Mouse (Mus musculus) fibroblast of lung, adult 2 months (primary cell): ENCODE measurements around the gene Katnbl1.
A peak's percentile ranks its signal among the peaks of the same experiment; 100 is the strongest.

ENCODE experiments used
- DNase-seq: peaks from one replicate; pipeline ENCODE4 v3.0.0-alpha.2; 2011; ENCODE audit warnings: low read depth

Katnbl1 gene

DNA sequence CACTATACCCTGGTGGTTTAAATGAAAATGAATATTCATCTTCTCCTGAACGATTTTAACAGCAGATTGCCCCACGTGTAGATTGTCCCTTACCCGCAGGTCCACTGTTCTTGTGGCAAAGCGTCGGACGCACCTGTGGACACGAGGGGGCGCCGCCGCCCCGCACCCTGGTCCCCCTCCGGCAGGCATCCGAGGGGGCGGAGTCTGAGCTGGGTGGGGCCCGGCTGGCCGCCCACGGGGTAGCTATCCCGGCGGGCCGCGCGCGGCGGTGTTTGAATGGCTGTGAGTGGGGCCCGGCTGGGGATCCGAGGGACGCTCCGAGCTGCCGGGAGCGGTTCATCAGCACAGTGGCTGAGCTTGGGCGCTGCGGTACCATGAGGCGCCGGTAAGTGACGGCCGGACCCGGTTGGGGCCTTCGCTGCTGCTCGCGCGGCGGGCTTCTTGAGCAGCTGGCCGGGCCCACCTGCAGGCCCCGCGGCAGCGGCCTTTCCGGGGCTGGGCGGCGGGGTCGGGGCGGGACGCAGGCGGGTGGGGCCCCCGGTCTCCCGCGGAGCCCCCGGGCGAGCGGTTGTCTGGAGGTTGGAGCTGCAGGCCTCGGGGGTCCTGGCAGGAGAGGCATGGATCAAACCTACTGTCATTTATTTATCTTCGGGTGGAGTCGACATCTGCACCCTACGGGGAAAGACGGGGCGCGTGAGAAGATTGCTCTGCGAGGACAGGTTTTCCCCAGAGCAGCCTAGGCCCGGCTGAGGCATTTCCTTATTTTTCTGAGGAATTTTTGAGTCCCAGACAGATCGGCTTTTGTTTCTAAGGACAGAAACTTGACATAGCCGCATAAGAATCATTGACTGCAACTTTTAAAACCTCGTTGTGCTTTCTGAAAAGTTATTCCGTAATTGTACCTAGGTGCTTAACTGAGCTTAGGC lies at the start of gene Katnbl1:
Gene Katnbl1, plus strand, starts transcription at position 239 of the 926 bp plus-strand sequence.
- DNase-seq = peak; percentile 72

DNA sequence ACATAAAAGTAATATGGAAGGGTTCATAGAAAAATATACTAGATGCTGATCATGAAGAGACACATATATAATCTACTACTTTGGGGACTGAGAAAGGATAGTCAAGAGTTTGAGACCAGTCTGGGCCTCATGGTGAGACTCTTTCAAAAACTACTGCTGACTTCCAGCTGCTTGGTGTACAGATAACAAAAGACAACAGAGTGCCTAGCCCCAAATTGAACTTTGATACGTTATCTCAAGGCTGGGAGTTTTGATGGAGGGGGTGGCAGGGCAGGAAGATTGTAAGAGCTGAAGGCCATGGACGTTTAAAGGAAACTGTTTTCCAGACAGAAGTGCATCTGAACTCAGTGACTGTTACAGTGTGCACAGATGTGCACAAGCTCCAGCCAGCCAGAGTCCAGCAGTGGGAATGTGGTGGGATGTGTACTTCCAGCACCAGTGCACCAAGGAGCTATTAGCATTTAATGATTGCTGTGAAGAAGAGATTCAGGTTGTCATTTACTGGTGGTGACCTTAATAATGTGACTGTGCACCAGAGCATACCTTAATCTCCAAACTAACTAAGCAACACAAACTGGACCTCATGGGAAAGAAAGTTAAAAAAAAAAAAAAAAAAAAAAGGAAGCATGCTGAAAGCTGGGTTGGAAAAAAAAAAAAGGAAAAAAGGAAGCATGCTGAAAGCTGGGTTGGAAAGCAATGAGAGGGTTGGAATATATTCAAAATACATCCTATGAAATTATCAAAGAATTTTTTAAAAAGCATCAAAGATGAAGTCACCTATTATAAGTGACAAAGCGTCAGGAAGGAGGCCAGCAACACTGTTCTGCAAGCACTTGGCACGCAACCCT lies 46.7 kb upstream of the Katnbl1 start:
- no peak for DNase-seq

DNA sequence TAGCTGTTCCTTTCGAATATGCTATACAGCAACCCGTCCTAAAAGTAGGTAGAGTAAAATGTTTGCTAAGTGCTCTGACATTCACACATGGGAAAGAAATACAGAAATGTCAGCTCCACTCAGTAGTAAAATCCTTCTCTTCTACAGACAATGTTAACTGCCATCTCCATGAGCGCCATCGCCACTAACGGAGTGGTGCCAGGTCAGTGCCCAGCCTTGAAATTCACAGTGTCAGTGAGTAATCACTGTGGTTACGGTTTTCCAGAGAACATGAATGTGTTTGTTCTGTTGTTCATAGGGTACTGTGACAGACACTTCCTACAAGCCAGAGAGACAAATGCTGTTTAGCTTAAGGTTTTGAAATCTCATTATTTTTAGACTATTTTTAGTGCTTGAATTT lies 41.8 kb upstream of the Katnbl1 start:
- no peak for DNase-seq

DNA sequence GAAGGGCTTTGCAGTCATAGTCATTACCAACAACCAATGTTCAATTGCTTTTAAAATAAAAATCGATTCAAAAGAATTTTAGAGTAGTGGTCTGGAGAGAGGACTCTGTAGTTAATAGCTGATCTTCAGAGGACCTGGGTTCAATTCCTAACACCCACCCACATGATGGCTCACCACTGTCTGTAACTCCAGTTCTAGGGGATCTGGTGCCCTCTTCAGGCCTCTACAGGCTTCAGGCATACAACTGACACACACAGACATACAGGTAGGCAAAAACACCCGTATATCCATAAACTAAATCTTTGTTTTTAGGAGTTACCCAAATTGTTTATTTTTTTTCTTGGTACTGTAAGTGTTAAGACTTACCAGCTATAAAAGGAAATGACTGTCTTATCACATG lies 39.3 kb upstream of the Katnbl1 start:
- no peak for DNase-seq

DNA sequence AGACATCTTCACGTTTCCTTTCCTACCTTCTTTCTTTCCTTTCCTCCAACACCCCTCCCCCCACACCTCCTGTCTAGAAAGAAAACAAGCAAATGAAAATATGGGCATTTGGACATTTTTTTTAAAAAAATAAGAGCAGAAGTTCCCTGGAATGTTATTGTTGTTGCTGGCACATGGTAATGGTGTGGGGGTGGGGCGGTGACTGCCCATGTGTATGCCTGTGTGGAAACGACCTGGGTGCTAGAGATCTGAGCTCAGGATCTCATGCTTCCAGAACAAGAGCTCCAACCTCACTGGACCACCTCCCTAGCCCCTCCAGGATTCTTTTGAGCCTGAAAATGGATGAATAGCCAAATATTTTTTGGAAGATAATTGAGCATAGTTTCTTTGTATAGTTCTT lies 37.9 kb upstream of the Katnbl1 start:
- no peak for DNase-seq

DNA sequence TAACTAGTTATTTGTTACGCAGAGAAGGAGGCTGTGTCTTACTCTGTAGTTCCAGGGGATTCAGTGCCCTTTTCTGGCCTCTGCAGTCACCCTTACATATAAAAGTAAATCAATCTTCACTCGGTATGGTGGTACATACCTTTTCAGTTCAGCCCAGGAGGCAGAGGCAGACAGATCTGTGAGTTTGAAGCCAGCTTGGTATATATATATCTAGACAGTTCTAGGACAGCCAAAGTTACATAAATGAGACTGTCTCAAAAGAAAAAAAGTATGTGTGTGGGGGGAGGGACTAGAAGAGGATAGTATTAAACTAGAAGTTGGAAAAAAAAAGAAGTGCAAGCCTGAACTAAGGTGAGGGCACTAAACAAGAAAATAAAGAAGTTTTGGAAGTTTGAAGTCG lies 30.8 kb upstream of the Katnbl1 start:
- no peak for DNase-seq

DNA sequence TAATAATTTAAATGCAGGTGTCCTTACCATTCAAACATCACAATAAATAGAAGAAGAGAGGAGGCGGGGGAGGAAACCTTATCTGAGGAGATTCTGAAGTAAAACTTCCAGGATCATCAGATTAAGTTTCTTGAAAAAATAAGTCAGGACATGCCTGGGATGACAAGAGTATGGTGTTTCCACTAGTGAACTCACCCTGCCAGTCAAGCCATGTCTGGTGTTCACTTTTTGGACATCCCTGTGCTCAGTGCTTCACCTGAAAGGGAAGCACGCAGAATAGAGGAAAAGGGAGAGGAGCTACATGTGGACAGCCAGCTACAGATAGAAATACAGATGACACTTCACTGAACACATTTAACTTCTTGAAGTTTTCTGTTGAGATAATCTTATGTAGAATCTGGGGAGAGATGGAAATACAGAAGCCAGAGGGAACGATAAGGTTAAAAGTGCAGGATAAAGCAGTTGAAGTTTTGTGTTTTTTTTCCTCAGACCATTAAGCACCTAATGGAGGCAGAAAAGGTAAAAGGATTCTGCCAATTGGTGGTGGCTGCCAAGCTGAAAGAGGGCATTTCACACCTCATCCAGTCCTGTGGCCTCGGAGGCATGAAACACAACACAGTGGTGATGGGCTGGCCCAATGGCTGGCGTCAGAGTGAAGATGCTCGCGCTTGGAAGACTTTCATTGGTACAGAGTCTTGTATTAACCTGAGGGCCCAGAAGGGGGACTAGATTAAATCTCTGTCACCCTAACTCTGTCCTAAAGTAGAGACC lies 25.1 kb upstream of the Katnbl1 start:
- DNase-seq = no peak

DNA sequence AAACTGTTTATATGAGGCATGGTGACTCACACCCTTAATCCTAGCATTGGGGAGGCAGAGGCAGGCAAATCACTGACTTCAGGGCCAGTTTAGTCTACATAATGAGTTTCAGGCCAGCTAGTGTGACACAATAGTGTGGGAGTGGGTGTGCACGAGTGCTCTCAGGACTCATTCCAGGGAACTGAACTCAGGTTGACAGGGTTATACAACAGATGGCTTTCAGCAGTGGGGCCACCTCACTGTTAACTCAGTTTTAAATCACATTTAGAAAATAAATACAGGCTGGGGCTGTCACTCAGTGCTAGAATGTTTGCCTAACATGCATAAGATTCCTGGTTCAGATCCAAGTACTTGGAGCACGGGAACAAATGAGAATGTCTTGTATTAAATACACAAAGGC lies 19.4 kb upstream of the Katnbl1 start:
- no peak for DNase-seq

DNA sequence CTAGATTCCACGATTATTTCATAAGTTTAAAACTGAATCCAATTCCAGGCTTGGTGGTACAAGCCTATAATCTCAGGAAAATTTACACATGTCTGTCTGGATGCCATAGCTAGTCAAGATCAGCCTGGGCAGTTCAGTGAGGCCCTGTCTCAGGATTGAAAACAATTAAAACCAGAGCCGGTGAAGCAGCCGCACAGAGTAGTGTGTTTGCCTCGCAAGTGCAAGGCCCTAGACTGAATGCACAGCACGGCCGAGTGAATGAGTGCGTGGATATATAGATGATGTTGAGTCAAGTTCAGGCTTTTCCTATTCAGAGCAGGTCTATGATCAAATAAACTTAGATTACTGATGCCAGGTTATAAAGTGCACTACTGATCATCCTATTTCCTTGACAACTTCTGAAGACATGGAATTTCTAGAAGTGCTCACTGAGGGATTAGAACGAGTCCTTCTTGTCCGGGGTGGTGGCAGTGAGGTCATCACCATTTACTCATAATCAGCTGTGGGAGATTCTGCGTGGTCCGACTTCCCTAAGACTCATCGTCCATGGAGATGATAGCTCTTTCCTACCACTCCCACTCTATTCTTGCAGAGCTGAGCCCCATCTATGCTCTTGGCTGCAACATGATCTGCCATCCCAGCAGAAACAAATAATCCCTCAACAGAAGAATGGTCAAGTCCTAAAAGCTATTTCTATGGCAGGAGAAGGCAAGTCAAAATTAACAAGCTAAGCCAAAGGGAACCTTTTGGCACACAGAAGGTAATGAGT lies 18.8 kb upstream of the Katnbl1 start:
- no peak for DNase-seq

DNA sequence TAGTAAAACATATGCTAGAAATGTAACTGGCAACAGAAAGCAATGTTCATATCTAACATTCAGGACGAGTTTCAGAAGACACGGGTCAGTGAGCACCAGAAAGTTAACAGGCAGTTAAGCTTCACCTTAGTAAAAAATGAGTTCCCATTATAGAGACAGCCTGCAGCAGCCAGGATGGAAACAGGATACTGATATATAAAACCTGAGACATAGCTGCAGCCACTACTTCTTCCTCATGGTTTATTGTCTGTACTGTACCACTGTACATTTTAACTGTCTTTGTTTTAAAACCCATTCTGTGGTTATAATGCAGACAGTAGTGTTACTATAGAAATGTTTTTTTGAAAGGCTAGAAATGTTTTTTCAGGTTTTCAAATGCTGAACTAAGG lies 18.2 kb upstream of the Katnbl1 start:
- DNase-seq = no peak

DNA sequence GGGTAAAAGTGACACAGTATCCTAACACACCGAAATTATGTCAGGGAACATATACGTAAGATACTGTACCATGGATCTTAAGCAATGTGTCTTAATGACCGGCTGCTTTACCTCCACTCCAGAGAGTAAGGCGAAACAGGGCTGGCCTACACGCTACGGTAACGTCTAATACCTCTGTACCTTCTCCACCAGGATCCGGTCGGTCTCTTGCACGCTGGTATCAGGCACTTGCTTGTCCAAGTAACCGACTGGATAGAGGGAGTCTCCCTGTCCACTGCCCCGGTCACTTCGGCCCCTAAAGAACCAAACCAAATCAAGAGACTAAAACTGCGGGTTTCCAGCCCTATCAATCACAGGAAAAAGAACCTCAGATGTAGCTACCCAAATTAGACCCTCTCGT lies 11.8 kb upstream of the Katnbl1 start:
- DNase-seq = no peak

DNA sequence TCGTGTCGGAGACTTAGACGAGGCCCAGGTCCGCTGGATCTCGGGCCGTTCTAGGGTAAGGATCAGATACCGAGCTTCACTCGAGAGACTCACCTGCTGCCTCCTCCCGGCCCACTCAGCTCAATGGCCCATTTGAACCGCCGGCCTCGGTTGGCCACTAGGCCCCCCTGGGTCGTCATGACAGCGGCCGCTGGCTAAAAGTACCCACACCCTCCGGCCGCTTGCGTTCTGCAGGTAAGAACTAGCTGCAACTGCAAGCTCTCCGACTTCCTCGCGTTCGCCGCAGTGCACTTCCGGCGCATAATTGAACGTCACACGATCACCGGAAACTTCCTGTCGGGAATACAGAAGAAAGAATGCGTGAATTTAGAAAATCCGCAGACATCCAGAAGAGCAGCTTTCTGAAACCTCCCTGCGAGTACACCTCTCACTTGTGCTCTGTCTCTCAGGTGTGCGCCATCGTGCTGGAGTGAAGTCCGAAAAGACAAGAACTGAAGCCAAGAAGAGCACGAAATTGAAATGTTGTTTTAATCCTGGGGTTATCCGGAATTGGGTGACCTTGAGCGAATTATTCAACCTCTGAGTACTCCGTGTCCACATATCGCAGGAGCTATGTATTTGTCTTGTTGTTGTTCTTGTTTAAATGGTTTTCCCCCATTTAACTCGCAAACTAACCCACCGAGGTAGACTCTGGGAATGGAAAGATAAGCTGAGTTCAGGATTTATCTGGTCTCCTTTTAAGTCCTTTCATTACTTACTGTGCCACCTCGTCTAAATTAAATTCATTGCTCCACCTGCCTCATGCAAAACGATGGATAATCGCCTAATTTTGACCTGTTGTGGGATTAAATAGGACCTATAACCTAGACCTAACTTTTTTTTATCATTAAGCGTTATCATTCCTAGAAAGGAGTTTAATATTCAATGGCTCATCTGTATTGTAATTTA lies 11.0 kb upstream of the Katnbl1 start, which contains the start of gene Emc4:
Gene Emc4, minus strand, starts transcription at position 302 of the 948 bp plus-strand sequence.
- DNase-seq = peak; percentile 73

DNA sequence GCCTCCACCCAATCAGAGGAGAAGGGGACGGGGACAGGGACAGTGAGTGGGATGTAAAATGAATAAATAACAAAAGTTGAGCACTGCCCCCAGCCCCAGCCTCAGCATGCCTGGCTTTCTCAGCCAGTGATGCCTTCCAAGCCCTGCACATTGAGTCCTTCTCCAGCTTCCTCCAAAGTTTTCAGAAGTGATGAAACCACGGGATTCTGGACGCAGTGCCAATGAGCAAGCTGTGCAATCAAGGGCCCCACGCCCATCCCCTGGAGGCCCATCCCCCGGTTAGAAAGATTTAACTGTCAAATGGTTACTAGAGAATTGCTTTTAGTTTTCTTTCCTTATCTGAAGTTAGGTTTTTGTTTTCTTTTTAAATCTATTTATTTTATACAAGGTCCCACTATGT lies 9.1 kb upstream of the Katnbl1 start:
- DNase-seq = no peak

DNA sequence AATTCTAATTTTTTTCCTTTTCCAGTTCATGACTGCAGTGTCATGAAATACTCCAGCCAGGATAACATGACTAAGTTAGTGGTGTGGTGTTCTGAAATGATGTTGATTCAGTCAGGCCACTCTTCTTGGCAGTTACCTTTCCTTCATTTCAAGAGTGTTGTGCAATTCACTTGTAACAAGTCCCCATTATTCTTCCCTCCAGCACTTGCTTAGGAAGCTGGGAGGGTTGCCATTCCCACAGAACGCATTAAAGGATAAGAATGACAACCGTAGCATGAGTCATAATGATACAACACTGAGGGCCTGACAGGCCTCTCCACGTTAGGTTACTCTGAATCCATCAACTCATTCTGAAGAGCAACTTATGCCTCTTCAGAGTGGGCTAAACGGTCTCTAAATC lies 5.9 kb upstream of the Katnbl1 start:
- DNase-seq = peak; percentile 89

DNA sequence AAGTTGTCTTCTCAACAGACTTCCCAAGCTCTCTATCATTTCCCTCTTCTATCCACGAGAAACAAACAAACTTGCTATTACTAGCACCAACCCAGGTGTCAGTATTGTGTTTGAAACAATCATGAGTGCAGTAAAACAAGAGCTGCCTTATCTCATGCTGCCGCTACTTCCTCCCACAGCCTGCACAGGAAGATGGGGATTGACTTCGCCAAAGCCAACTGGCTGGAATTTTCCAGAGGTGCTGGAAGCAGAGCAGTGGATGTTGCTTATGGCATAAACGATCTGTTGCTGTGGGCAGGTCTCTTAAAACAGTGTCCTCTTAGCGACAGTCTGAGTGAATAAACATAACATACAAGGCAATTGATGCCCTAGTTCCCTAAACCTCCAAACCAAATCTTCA lies 4.4 kb upstream of the Katnbl1 start:
- no peak for DNase-seq

DNA sequence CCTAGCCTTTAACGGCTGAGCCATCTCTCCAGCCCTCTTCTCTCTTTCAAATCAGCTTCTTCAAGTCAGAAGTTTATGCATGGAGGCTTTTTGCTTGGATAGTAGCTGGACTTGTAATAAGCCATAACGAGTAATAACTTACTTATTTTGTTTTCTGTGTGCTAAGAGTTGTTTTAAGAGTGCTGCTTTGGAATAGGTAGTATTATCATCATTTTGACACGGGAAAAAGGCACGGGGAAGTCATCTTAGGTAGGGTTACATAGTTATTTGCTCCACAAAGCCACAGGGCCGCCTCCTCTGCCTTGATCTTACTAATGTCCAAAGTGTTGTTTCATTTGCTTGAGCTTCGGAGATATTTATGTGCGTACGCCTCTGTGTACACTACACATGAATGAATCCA lies 1.1 kb downstream of the Katnbl1 start:
- no peak for DNase-seq

DNA sequence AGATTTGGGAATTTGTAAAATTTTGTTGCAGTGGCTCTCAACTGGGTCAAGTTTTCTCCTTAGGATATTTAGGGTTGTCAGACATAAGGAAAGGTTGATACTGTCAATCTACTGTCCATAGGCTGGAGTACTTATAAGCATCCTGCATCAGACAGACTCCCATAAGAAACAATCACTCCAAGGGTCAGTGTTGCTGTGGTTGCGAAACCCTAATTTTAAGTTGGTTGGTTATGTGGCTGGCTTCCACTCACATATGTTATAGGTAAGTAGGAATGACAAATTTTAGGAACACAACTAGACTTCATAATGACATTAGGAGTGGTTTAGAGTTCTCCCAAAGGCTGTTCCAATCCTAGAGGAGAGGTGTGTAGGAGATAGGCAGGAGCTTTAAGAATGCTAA lies 2.2 kb downstream of the Katnbl1 start:
- DNase-seq = no peak

DNA sequence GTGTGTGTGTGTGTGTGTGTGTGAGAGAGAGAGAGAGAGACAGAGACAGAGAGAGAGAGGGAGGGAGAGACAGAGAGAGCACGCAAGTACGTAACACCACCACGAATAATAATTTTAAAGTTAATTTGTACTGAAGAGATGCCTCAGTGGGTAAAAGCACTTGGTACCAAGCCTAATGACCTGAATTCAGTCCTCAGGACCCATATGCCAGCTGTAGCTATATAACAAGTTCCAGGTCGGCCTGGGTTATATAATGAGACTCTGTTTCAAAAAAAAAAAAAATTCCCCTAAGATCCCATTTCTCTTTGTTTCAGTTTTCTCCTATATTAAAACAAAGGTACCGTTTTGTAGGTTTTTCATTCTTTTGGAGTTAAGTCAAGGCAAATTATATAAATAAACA lies 11.8 kb downstream of the Katnbl1 start:
- DNase-seq = no peak

DNA sequence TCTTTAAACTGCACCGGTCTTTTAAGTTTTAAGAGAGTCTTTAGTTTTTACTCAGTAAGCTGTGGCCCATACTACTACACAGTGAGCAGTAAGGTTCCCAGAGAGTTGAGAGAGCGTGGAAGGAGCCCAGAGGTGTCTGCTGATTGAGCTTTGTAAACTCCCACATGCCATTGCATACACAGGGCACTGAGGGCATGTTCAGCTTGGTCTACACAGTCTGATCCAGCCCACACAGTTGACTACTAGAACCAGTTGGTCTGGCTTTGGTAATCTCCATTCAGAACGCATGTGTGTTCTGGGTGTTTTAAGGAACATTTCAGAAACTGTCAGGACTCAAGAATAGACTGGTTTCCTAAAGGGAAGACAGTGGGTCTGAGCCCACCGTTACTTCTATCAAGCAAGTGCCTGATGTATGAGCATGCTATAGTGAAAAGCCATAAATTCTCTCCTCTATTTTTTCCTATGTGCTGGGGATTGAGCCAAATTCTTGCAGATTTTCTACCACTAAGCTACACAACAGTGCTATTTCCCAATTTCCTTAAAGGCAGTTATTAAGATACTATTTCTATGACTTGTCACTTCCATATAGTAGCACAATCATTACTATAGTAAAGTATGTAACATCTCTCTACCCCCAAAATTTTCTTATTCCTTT lies 12.5 kb downstream of the Katnbl1 start:
- no peak for DNase-seq

DNA sequence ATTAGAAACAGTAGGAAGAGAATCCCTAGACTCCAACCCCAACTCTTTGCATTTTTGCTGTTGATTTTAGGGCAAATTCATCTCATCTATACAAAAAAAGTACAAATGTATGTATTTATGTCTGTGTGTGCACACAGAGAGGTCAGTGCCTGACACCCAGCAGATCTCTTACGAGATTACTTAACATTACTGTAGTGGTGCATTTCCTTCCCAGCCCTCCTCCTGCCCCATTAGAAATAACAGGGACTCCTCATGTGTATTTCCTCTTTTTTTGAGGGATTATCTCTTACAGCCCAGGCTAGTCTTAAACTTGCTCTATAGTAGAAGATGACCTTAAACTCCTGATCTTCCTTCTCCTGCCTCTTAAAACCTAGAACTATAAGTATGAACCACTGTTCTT lies 13.7 kb downstream of the Katnbl1 start:
- DNase-seq = no peak
